ENCODE assay signal across 13 mouse cellular contexts in the genomic region with DNA sequence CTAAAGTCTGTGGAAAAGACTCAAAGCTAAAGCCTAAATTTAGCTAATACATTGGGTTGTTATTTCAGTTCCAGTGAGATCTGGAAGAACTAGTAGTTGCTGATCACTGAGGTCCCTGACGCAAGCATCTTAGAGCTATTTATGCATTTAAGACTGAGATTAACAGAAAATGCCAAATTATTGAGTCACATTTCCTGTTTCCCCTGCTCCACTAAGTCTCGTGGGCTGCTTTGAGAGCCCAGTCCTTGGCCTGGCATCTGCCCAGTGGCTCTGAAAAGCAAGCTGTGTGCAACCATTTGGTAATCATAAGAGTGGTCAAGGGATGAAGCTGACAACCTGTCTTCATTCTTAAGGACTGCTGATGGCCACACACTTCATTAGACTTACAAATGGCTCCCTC. TPM values are rescaled to one million over a fixed set of nuclear protein-coding genes. Genes with fewer than 3 reads are reported as not detected.
A peak's percentile ranks its signal among the peaks of the same experiment; 100 is the strongest.
DNase-seq lines count a peak whose midpoint lies in the region; ATAC-seq lines count a peak whose summit lies in the region.
"Had no signal": no experiment of that assay in that cellular context is flagged by ENCODE, and none has a peak within 500 bp of the region (broad histone marks: within the 10 kb centered on the region; RNA-seq: fewer than 3 reads in every experiment).

No protein-coding gene starts in this region.

- no peak for DNase-seq in frontal cortex, postnatal 25 days (ENCODE audit: low spot score in 2 of 2)
- DNase-seq in testis, postnatal 10 days (ENCODE audit: low spot score) = peak; percentile 39
- DNase-seq in testis, postnatal 14 days (ENCODE audit: low spot score) = no peak
- peak; percentile 46 for DNase-seq in heart, postnatal 4 days
- peak; percentile 7 for DNase-seq in skeletal muscle tissue, adult 2 months (ENCODE audit: low read depth, low spot score)
- DNase-seq in urinary bladder, postnatal 10 days (ENCODE audit: low spot score) = no peak
- DNase-seq in adrenal gland, adult 2 months = no peak
- DNase-seq: cerebellum, adult 18-20 months; right cerebral cortex, adult 18-20 months had no signal

- peak; percentile 55 for ATAC-seq in frontal cortex, adult (ENCODE audit: low TSS enrichment)

RNA-seq across cellular contexts. Expression of gene 2210010C04Rik, which starts 8.3 kb away (rescaled TPM):
- total RNA-seq in heart, postnatal 4 days (2021) = not detected
- total RNA-seq in adrenal gland, adult 2 months (2021) = not detected
- polyA plus RNA-seq in adrenal gland, adult 2 months (2012; rRNA removed) = 0.08 TPM in 1 of 2 replicates, not detected in the other
- total RNA-seq: left cerebral cortex, adult 2 months had no signal

RNA-seq across cellular contexts. Expression of gene Gm2663, which starts 27.8 kb away (rescaled TPM):
- not detected for total RNA-seq in heart, postnatal 4 days (2021)
- total RNA-seq in adrenal gland, adult 2 months (2021) = not detected
- polyA plus RNA-seq in adrenal gland, adult 2 months (2012; rRNA removed) = not detected in 2 replicates
- total RNA-seq: left cerebral cortex, adult 2 months had no signal
- polyA plus RNA-seq: gonadal fat pad, adult 2 months; liver, embryonic 16.5 days had no signal

Comparison
In these comparisons a context has a peak if more than half of its experiments do, and no peak if none do; other contexts are left out.
1. DNase-seq: peak in testis, postnatal 10 days (single experiment), heart, postnatal 4 days (single experiment) and skeletal muscle tissue, adult 2 months (single experiment); none in frontal cortex, postnatal 25 days (0 of 2), testis, postnatal 14 days (single experiment), urinary bladder, postnatal 10 days (single experiment) and adrenal gland, adult 2 months (single experiment).